Mouse (Mus musculus): ENCODE measurements at regions not wholly inside any gene's neighbourhood (a gene's known extent, or its start where the extent isn't known, plus 50 kb on each side); places are given as distances from the start of the nearest gene placed in this dataset.

GRCm38 (mm10) chr2:51362825-51363616 is 214.1 kb upstream of the Rnd3 start (continued):
- TF ChIP-seq BHLHE40 (IDR thresholded peaks at IDR 0.05; ENCODE audit: borderline replicate concordance, low read depth, low read length): no peak
- no peak for TF ChIP-seq USF2 (IDR thresholded peaks at IDR 0.05; ENCODE audit: borderline replicate concordance in 1 of 2, insufficient read depth in 1 of 2, low read depth in 1 of 2, low read length in 2 of 2)
- no peak for TF ChIP-seq NELFE (IDR thresholded peaks at IDR 0.05; ENCODE audit: low read depth, low read length)
- no peak for TF ChIP-seq ZMIZ1 (IDR thresholded peaks at IDR 0.05; ENCODE audit: low read depth, low read length)

GRCm38 (mm10) chr2:51355281-51355680 is 206.4 kb upstream of the Rnd3 start:
- Histone ChIP-seq H3K79me2 (ENCODE audit: control insufficient read depth, insufficient read depth, low read length, poor library complexity) (no peaks in the 10 kb centered on the region), H3K4me1 (ENCODE audit: control insufficient read depth in 1 of 2, insufficient read depth in 2 of 2, low read length in 2 of 2) (no peaks in the 10 kb centered on the region), H3K9ac (ENCODE audit: control insufficient read depth, low read depth, low read length, poor library complexity, severe bottlenecking) (no peak overlapping the region), H3K27ac (ENCODE audit: control insufficient read depth, low read depth, low read length) (no peak overlapping the region), H3K9me3 (replicated peaks; ENCODE audit: insufficient read depth, low read length) (no peaks in the 10 kb centered on the region), H3K4me3 (ENCODE audit: control insufficient read depth in 1 of 2, insufficient read depth in 1 of 2, low read depth in 2 of 2, low read length in 2 of 2) (no peak overlapping the region), H3K36me3 (ENCODE audit: control insufficient read depth in 1 of 2, insufficient read depth in 2 of 2, low read length in 2 of 2) (no peaks in the 10 kb centered on the region), H3K27me3 (ENCODE audit: control insufficient read depth in 1 of 2, insufficient read depth in 2 of 2, low read length in 2 of 2) (no peaks in the 10 kb centered on the region)
- TF ChIP-seq JUND (IDR thresholded peaks at IDR 0.05; ENCODE audit: low read depth, low read length) (no peak), TCF12 (IDR thresholded peaks at IDR 0.05; ENCODE audit: low read depth, low read length) (no peak), UBTF (IDR thresholded peaks at IDR 0.05; ENCODE audit: borderline replicate concordance, insufficient read depth, low read depth, low read length) (no peak), CHD2 (IDR thresholded peaks at IDR 0.05; ENCODE audit: low read length) (no peak), HCFC1 (IDR thresholded peaks at IDR 0.05; ENCODE audit: low read depth, low read length) (no peak), RAD21 (IDR thresholded peaks at IDR 0.05; ENCODE audit: low read depth, low read length) (no peak), MXI1 (IDR thresholded peaks at IDR 0.05; ENCODE audit: low read depth, low read length) (no peak), ETS1 (IDR thresholded peaks at IDR 0.05; ENCODE audit: low read depth, low read length) (no peak), MAZ (IDR thresholded peaks at IDR 0.05; ENCODE audit: low read depth, low read length) (no peak), USF1 (IDR thresholded peaks at IDR 0.05; ENCODE audit: low read depth, low read length) (no peak), BHLHE40 (IDR thresholded peaks at IDR 0.05; ENCODE audit: borderline replicate concordance, low read depth, low read length) (no peak), SMC3 (IDR thresholded peaks at IDR 0.05; ENCODE audit: low read depth, low read length) (no peak), E2F4 (IDR thresholded peaks at IDR 0.05; ENCODE audit: borderline replicate concordance, low read depth, low read length) (no peak), TAL1 (IDR thresholded peaks at IDR 0.05; ENCODE audit: low read length) (no peak), GABPA (IDR thresholded peaks at IDR 0.05; ENCODE audit: low read depth, low read length) (no peak), CTCF (IDR thresholded peaks at IDR 0.05 in 2 of 3, conservative IDR thresholded peaks at IDR 0.05 in 1 of 3; ENCODE audit: control insufficient read depth in 1 of 3, insufficient read depth in 1 of 3, low read depth in 2 of 3, low read length in 3 of 3, poor library complexity in 1 of 3, severe bottlenecking in 1 of 3) (no peak), POLR2AphosphoS2 (IDR thresholded peaks at IDR 0.05; ENCODE audit: low read length) (no peak), MYC (IDR thresholded peaks at IDR 0.05; ENCODE audit: low read depth, low read length) (no peak), ZC3H11A (IDR thresholded peaks at IDR 0.05; ENCODE audit: low read depth, low read length) (no peak)
- no peak for DNase-seq (ENCODE audit: low read depth, low spot score)

All from MEL (cell line).